Mouse (Mus musculus): ENCODE measurements around the gene Tlk1.

Gene Tlk1

DNA sequence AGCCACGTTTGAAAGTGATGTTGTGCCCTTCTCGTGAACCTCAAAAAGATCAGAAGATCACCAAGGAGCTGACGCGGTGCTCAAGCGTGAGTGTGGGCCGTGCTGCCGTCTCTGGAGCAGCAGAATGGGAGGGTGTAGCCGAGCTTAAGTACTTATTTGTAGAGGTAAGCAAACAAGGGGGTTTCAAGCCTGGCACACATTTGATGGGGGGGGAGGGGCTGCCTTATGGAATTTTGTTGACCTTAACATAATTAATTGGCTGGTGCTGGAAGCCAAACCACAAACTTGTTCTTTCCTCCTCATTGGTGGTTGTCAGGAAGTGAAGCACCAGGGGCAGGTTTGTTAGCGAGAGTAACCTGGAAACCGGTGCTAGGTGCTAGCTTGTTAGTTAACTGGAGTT is 129.8 kb downstream of the Tlk1 start:
- in situ Hi-C loops (cut with MboI, MseI), result no loop called here

DNA sequence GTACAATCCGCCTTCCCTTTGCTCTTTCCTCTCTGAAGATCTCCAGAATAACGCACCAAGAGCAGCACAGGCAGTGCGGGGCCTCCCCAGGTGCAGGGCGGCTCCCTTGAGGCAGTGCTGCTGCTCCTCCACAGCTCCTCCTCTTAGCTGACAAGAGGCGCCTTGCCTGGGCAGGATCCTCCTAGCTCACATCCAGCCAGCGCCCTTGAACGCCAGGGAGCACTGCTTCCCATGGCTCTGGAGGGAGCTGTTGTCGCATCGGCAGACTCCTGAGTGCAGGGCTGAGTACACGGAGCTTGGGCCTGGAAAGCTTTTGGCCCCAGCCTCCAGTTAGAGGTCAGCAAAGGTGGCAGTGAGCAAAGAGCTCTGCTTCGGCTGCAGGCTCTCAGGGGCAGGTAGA is 135.3 kb downstream of the Tlk1 start:
- in situ Hi-C loops (cut with MboI, MseI), result no loop called here

DNA sequence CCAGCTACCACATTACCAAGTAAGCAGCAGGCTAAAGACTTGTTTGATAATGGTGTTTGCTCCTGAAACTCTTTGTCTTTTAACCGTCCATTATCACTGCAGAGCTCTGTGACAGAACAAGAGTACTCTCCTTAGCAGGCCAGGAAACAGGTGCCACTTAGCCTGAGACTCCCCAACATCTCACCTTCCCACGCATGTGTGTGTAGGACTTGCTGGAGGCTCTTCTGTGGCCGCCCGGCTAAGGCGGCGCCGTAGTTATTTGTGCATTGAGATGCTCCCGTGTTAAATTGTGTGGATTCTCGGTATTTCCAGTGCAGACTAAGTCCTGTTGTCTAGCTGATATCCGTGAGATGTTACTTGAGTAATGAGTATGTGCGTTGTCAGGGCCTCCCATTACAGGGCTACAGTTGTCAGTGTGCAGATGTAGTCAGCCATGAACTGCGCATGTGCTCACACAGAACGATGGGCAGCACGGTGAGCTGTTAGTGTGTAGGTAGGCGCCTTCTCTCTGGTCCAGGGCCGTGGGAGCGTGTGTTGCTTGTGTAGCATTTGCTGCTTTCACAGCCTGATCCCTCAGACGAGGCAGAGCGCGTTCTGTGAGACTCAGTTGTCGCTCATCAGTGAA is 137.0 kb downstream of the Tlk1 start:
- in situ Hi-C loops (cut with MboI, MseI), result no loop called here

DNA sequence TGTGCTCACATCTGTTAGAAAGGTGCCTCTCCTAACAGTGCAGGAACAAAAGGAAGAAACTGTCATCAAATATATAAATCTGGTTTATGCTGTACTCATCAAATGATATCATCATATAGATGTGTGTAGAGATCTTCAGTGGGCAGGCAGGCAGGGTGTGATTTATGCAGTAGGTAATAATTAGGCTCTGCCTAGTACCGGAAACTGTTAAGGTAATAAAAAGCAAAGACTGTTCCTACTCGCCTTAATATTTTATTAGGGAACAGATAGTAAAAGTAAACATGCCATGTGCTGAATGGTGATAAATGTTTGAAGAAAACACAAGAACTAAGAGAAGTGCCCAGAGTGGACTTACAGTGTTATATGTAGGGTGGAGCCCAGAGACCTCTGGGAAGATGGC is 143.2 kb downstream of the Tlk1 start:
- in situ Hi-C loops (cut with MboI, MseI), result no loop called here

DNA sequence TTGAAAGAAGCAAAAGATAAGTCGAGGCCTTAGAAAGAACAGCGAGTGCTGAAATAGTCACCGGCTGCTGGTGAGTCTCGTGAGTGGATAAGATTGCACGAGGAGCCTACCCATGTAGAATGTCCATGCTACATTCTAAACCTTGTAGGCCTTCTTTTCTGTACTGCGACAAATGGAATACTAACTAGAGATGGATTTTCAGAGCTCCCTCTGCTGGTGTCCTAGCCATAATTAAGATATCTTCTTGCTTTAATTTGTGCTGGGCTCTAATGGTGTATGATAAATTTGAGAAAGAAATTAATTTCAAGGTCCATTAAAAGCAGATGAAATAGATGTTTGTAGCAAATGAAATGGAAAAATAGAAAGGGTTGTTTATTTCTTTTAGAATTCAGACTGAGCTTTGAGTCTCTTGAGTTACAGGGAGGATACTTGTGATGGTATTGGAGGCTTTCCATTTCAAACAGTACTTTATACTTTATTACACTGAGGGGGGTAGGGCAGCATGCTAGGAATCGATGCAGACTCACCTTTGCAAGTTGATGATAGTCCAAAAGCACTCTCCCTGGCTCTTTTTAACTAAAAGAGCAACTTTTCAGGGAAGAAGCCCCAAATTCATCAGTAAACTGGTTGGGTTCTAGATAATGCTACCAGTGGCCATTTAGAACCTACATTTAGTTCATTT is 151.9 kb downstream of the Tlk1 start:
- in situ Hi-C loops (cut with MboI, MseI), result no loop called here

DNA sequence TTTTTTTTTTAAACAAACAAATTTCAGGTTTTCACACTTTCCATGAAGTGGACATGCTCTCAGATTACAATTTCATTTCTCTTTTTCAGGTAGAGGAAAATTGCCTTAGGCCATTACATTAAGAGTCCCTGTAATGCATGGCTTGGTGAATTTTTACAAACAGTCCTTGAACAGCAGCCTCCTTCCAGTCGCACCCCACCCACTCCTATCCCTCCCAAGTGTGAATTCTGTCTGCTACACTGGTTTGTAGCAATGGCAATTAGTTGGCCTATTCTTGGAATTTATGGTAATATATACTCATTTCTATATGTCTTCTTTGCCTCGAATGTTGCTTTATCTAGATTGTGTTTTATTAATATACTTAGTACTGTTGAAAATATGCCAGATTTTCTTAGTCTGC is 153.1 kb downstream of the Tlk1 start:
- in situ Hi-C loops (cut with MboI, MseI), result no loop called here

GRCm38 (mm10) chr2:70669896-70670295 is 155.6 kb downstream of the Tlk1 start:
- in situ Hi-C loops (cut with MboI, MseI), result loop anchor here in 1 of 2 experiments (5.0 kb wide), 1 partner anchor 898 kb away; no protein-coding TSS in a partner anchor

- in situ Hi-C loops (cut with MboI, MseI), result loop anchor here in 1 of 2 experiments (5.0 kb wide), 1 partner anchor 897 kb away; no protein-coding TSS in a partner anchor
Measured at GRCm38 (mm10) chr2:70669241-70669640, 156.3 kb downstream of the Tlk1 start.

- in situ Hi-C loops (cut with MboI, MseI), result loop anchor here in 1 of 2 experiments (5.0 kb wide), 1 partner anchor 895 kb away; no protein-coding TSS in a partner anchor
Measured at GRCm38 (mm10) chr2:70667016-70667415, 158.5 kb downstream of the Tlk1 start.

- in situ Hi-C loops (cut with MboI, MseI), result no loop called here
Measured at GRCm38 (mm10) chr2:70663764-70664163, 161.8 kb downstream of the Tlk1 start.
